Mouse (Mus musculus): Measurements from ENCODE around the gene Bsx.

Bsx gene

DNA sequence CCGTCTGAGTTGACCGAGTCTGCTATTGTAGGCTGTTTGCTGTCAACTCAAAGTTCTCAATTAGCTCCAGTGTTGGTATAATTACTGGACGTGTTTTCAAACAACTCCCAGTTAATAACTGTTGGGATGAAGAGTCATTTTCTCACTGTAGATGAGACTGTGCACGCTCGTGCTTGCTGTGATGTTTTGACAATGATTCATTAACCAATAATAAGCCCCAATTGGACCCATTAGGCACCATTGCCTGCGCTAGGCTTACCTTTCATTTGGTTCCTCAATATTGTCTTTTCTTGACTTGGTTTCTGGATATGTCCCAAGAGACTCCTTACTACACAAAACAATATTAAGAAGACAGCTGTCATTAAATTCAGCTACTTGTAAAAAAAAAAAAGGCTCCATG is 18.5 kb downstream of the Bsx start:
- DNase-seq (ENCODE audit: low spot score) = no peak

DNA sequence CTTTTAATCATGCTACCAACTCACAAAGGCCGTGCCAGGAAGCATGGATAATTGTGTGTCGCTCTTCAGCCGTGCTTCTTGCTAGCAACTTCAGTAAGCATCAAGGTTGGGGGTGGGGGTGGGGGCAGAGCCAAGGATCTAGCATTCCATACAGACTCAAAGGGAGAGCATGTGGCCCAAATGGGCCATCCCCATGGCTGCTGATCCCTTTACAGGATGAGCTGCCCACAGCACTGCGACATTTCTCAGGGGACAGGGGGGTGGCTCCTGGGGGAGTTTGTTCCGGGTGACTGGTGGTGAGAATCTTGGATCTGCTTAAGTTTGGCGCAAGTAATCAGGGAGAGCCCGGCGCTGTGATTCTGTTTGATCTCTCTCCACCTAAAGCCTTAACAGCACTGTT is 33.5 kb downstream of the Bsx start:
- no peak for DNase-seq (ENCODE audit: low spot score)

DNA sequence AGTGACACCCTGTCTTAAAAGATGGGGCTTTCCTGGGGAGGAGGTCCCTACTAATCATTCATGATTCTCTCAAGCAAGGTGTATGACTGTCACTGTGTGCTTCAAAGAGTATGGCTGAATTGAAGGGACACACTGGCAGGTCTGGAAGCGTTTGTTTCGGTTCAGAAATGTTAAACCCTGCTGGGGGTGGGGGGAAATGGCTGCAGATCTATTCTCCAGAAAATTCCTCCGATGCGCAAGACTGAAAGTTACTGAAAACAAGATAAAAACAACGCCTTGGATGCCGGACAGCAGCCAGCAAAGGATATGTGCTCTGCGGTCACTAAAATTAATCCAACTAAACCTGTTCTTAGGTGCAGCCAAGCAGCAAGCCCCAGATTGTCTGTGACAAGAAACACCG is 34.5 kb downstream of the Bsx start:
- DNase-seq (ENCODE audit: low spot score) = no peak

DNA sequence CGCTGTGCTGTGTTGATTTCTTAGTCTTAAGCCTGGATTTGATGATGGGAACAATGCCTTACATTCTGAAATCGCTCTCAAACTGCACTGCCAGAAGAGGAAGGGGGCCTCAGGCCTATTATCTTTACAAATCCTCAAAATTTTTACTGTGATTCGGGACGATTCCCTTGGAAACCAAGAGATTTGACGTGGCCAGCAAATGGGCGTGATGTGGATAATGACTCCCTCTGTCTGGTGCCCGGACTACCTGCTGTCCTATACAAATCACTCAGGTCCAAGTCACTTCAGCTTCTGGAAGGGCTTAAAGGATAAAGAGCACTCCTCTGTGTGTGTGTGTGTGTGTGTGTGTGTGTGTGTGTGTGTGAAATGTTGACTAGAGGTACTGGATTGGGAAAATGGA is 35.0 kb downstream of the Bsx start:
- DNase-seq (ENCODE audit: low spot score) = no peak

DNA sequence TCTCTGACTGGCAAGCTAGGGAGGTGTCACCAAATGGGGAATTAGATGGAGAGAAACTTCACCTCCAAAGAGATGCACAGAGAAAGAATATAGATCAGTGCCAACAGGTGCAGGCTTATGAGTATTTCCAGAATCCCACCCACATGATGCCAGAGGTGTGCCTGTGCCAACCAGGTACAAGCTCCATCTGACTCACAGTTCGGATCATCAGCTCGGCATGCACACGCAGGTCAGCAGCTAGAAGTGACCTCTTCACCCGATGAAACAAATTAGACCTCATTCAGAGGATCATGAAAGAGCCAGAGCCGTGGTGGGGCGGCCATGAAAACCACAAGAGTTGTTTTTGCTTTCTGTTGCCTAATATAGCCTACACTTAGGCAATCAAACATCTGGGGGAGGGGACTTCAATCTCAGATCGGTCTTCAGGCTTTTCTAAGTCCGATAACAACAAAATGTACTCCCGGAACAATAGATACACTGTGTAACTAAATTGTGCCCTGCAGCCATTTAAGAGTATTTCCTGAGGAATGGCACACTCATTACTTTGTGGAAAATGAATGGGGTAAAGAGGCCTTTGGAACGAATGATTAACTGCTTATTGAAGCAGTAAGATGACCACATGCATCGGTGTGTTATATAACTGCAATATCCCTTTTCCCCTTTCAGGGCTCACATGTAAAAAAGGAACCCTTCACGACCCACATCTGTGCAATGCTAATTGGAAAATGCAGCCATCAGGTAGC is 44.1 kb downstream of the Bsx start:
- no peak for DNase-seq (ENCODE audit: low spot score)

DNA sequence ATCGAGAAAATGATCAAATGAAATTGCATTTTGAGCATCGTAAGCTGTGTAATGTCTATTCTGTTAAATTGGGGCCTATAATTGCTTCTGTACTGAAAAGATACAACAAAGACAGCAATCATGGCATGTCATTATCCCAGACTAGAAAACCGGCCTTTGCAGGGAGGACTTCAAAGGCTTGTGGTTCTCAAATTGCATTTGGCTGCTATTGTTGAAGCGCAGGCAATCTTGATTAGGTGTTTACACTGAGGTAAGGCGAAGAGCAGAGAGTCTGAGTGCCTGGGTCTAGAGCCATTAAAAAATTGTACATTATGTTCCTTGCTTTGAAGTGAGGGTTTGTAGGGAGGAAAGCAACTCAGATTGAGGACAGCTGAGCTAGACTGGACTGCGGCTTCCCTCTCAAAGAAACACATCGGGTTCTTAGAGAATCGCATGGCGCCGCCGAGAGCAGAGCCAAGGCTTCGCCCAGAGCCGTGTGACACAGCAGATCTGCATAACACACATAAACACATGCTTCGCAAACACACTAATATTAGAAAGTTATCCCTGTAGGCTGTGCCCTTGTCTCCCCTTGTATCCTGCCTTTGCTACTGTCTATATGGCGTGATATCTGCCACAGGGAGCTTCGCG is 53.5 kb downstream of the Bsx start:
- DNase-seq (ENCODE audit: low spot score) = no peak

Data from ovary, adult 18-20 months (tissue).